Mouse (Mus musculus) G1E-ER4 (cell line): Measurements from ENCODE around the gene Cx3cr1. TPM values are rescaled to one million over a fixed set of nuclear protein-coding genes. Genes with fewer than 3 reads are reported as not detected.

ENCODE experiments used
- GATA1 ChIP-seq: IDR thresholded peaks from one replicate; pipeline ENCODE4 v1.8.0; 2012; ENCODE audit warnings: low read length, inconsistent platforms
- polyA plus RNA-seq: library from polyadenylated mRNA; stranded (reverse); fragments of >175 nt; gene quantifications from 2 replicates; pipeline ENCODE4 v1.2.3, GENCODE M21; 2012

Gene Cx3cr1
- polyA plus RNA-seq, 1 experiment: not detected

DNA sequence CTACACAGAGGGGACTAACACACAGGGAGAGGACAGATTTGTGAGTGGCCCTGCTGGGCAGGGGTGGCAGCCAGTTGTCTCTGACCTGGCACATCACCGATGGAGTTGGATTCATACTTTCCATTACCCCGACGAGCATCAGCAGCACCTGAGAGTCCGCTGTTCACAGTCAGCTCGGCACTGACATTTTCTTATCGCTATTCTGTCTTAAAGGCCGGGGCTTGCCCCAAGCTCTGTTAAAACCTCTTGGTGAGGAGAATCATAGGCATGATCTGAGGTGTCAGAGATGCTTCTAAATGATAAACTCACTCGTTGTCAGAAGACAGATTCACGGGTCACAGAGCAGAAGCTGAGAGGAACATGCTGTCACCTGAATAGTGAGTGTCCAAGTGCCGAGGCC lies 21.4 kb upstream of the Cx3cr1 start:
- no peak for TF ChIP-seq GATA1

- TF ChIP-seq GATA1: no peak
These were observed 19.4 kb upstream of the Cx3cr1 start for GRCm38 (mm10) chr9:120089125-120089524.

- no peak for TF ChIP-seq GATA1
These were observed 14.7 kb upstream of the Cx3cr1 start for GRCm38 (mm10) chr9:120084406-120084805.

DNA sequence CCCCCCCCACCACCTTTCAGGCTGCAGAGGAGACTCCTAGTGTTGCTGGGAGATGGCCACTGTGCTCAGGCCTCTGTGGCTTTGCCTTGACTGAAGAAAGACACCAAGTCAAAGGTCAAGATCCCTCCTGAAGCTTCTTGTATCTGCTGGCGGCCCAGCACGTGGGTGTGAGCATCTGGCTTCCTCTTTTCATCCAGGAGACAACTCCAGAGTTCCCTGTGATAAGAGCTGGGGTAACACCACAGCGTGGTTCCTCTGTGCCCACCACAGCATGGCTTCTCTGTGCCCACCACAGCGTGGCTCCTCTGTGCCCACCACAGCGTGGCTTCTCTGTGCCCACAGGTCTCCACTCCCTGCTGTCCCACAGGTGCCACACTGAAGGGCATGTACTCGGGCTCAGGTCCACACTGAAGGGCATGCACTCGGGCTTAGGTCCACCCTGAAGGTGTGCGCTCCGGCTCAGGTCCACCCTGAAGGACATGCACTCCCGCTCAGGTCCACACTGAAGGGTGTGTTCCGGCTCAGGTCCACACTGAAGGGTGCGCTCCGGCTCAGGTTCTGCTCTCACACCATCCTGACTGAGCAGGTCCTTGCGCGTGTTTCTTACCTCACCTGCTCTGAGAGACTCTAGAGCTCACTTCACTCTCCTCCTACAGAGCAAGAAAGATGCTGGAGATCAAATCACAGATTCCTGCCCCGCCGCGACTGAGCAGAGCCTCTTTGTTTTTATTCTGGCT lies 13.6 kb upstream of the Cx3cr1 start:
- no peak for TF ChIP-seq GATA1

DNA sequence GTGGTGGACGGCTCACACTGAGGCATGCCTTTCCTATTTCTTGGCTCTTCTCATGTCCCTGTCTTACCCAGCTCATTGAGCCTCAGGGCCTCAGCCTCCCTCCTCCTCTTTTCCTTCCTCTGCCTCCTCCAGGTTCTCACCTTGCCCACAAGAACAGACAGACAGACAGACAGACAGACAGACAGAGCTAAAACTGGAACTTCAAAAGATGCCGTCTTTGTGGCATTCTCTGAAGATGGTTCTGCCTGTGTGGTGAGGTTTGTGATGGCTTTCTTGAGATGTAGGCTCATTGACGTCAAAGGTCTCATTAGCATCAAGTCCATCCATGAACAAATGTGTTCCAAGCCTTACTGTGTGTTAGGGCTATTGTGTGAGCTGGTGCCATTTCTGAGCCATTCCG lies 13.0 kb upstream of the Cx3cr1 start:
- no peak for TF ChIP-seq GATA1

- no peak for TF ChIP-seq GATA1
These were observed 12.3 kb upstream of the Cx3cr1 start for GRCm38 (mm10) chr9:120081967-120082366.

DNA sequence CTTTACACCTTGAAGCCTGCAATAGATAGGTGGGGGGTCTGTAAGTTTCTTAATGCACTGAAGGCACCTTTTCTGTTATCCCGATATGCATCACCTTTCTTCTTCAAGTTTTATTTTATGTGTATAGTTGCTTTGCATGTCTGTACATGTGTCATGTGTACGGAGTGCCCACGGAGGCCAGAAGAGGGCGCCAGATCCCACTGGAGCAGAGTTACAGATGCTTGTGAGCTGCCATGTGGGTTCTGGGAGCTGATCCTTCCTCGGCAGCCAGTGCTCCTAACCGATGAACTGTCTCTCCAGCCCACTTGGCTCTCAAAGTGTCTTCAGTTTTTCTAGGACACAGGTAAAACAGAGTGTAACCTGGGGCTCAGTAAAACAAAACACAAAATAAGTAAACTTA lies 11.6 kb upstream of the Cx3cr1 start:
- no peak for TF ChIP-seq GATA1

DNA sequence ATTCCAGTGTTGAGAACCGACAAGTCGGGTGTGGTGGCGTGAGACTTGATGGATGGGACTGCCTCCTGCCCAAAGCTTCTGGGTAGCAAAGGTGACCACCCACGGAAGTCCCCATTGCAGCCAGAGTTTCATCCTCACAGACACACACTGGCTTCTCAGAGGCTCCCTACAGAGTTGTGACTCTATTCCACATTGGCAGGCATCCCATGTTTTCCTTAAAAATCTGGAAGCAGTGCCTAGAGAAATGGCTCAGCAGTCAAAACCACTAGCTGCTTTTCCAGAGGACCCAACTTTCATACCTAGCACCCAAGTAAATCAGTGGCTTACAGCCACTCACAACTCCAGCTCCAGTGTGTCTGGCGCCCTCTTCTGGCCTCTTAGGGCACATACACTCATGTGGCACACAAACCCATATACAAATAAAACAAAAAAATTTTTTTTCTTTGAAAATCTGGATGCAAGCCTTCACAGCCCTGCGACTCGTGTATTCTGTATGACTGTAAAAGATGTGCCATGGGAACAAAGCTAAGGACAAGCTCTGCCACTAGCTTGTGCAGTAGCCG lies 10.9 kb upstream of the Cx3cr1 start:
- TF ChIP-seq GATA1: no peak

GRCm38 (mm10) chr9:120079901-120080300 lies 10.2 kb upstream of the Cx3cr1 start:
- no peak for TF ChIP-seq GATA1

DNA sequence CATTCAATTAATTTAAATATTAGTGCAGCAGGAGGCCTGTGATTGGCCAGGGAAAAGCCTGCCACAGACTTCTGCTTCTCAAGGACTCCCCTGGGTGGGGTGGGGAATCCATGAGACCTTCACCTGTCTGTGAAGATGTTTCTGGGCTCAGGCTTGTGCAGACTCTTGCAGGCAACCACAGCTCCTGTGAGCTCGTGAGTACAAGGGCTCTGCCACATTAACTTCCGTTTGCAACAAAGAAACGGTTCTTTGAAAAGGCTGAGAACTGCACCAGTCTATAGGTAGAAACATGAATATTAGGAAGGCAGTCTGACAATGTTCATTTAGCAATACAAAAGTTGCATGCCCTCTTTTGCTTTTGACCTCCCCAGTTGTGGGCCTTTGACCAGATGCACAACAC lies 8.6 kb upstream of the Cx3cr1 start:
- TF ChIP-seq GATA1: no peak

- TF ChIP-seq GATA1: no peak
These were observed 4.8 kb upstream of the Cx3cr1 start for GRCm38 (mm10) chr9:120074516-120074915.

GRCm38 (mm10) chr9:120073169-120073568 lies 3.5 kb upstream of the Cx3cr1 start:
- TF ChIP-seq GATA1: no peak

GRCm38 (mm10) chr9:120071251-120071650 lies 1.6 kb upstream of the Cx3cr1 start:
- no peak for TF ChIP-seq GATA1

- TF ChIP-seq GATA1: no peak
These were observed 1.6 kb downstream of the Cx3cr1 start for GRCm38 (mm10) chr9:120068047-120068446.

GRCm38 (mm10) chr9:120067609-120068008 lies 2.1 kb downstream of the Cx3cr1 start:
- no peak for TF ChIP-seq GATA1

DNA sequence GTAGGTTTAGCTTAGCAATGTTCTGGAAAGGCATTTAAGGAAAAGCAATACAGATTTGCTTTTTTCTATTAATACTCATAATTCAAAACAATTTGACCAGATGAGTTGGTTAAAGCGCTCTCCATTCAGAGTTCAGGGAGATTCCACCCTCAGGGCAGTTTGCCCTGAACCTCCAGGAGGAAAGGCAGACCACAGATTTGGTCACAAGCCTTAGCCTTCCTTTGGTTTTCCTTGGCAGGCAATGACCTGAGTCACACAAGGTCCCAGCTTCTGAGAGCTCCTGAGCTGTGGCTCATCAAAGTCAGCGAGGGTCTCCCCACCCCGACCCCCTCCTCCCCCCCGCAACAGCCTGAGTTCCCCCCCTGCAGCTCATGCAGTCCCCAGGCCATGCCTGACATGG lies 5.4 kb downstream of the Cx3cr1 start:
- TF ChIP-seq GATA1: no peak

GRCm38 (mm10) chr9:120058730-120059129 lies 10.9 kb downstream of the Cx3cr1 start:
- no peak for TF ChIP-seq GATA1
